Mouse (Mus musculus) neural tube, embryonic 11.5 days (tissue): ENCODE measurements at regions not wholly inside any gene's neighbourhood (a gene's known extent, or its start where the extent isn't known, plus 50 kb on each side); places are given as distances from the start of the nearest gene placed in this dataset.

Source experiments
- ATAC-seq: fragments of 200-750 bp; cut with Nextera tagmentation; 2 replicates; pipeline ENCODE4 v1.8.0; 2017; ENCODE audit warnings: moderate number of reproducible peaks, mild to moderate bottlenecking, moderate TSS enrichment, moderate library complexity; ENCODE audit not compliant: insufficient read depth, low FRiP score, low TSS enrichment
- DNase-seq: peaks from one replicate; pipeline ENCODE4 v3.0.0-alpha.2; 2015; ENCODE audit warnings: low spot score
- H3K27ac ChIP-seq: fragments of 300-500 bp; sonication (generic); 2 replicates; pipeline ENCODE4 v1.5.1; 2014; ENCODE audit warnings: low read depth, mild to moderate bottlenecking, low read length
- H3K27me3 ChIP-seq: fragments of 300-500 bp; sonication (generic); 2 replicates; pipeline ENCODE4 v1.6.1; 2014; ENCODE audit warnings: mild to moderate bottlenecking, low read length, mixed read lengths; ENCODE audit not compliant: control insufficient read depth, insufficient read depth
- H3K36me3 ChIP-seq: fragments of 300-500 bp; sonication (generic); 2 replicates; pipeline ENCODE4 v1.6.1; 2014; ENCODE audit warnings: mild to moderate bottlenecking, low read length, moderate library complexity, mixed read lengths; ENCODE audit not compliant: control insufficient read depth, insufficient read depth
- H3K4me1 ChIP-seq: fragments of 300-500 bp; sonication (generic); 2 replicates; pipeline ENCODE4 v1.6.1; 2014; ENCODE audit warnings: low read length, mixed read lengths; ENCODE audit not compliant: control insufficient read depth, insufficient read depth
- H3K4me2 ChIP-seq: fragments of 300-500 bp; sonication (generic); 2 replicates; pipeline ENCODE4 v1.6.1; 2014; ENCODE audit warnings: low read depth, mild to moderate bottlenecking, moderate library complexity
- H3K4me3 ChIP-seq: fragments of 300-500 bp; sonication (generic); 2 replicates; pipeline ENCODE4 v1.5.1; 2014; ENCODE audit warnings: low read depth, low read length
- H3K9ac ChIP-seq: fragments of 300-500 bp; sonication (generic); 2 replicates; pipeline ENCODE4 v1.6.1; 2014; ENCODE audit warnings: mild to moderate bottlenecking, low read length
- H3K9me3 ChIP-seq: fragments of 300-500 bp; sonication (generic); 2 replicates; pipeline ENCODE4 v1.6.1; 2016; ENCODE audit warnings: low read length; ENCODE audit not compliant: control insufficient read depth
- WGBS: fragments of 180-500 bp; shearing (Covaris S2); extraction: QIAGEN DNeasy Blood & Tissue Kit; methylation state at CpG from one replicate; pipeline ENCODE4 v1.1.7; 2014; 5-methylcytosine and 5-hydroxymethylcytosine counted together

DNA sequence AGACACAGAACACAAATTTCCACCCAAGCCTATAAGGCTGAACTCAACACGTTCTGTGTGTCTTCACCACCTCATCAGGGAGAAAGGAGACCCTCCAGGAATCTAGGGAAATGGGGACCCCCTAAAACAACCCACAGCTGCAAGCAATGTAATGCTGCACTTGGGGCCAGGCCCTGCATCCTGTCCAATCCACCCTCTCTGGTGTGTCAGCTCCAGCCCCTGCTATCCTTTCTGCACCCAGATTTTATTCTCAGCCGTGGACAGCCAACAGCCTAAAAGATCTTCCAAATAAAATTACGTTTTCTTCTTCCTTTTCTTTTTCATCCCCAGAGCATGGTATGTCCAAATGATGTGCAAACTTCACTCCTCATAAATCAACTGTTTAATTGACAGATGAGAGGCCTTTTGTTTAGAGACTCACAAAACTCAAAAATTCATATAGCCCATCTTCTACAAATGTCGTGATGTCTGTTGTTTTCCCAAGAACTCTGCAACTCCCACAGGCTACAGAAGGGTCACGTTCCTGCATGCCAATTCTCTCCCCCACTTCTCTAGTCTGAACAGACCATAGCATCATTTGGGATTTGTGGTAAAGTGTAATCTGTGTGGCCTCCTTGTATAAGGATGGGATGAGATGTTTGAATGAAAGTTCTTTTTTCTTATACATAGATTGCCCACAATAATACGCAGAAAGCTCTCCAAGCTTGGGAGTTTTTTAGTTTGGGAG lies 142.0 kb upstream of the Igf1 start:
- H3K27me3 ChIP-seq: no peaks in the 10 kb centered on the region
- DNase-seq: no peak
- H3K4me2 ChIP-seq: no peak overlapping the region
- no peaks in the 10 kb centered on the region for H3K9me3 ChIP-seq
- no peaks in the 10 kb centered on the region for H3K36me3 ChIP-seq
- no peak overlapping the region for H3K4me3 ChIP-seq
- WGBS: 84% methylated on average over 6 of the region's 6 CpGs
- ATAC-seq: no peak
- H3K4me1 ChIP-seq: no peaks in the 10 kb centered on the region
- H3K9ac ChIP-seq: no peak overlapping the region
- no peak overlapping the region for H3K27ac ChIP-seq

DNA sequence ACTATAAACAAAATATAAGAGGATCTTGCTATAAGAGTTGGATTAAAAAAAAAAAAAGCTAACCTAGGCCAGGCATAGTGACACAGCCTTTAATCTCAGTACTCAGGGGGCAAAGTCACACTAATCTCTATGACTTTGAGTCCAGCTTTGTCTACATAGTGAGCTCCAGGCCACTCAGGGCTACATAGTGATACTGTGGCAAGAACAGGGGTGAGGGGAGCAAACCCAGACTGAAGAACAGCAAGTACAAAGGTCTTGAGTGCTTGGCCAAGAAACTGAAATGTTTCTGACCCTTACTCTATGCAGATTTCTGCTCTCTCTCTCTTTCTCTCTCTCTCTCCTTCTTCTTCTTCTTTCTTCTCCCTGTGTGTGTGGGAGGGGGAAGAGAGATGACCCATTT lies 140.9 kb upstream of the Igf1 start:
- no peak overlapping the region for H3K27ac ChIP-seq
- no peaks in the 10 kb centered on the region for H3K36me3 ChIP-seq
- DNase-seq (no peak), ATAC-seq (no peak)
- no peak overlapping the region for H3K9ac ChIP-seq
- H3K4me2 ChIP-seq: no peak overlapping the region
- no peaks in the 10 kb centered on the region for H3K27me3 ChIP-seq
- H3K9me3 ChIP-seq: no peaks in the 10 kb centered on the region
- no peak overlapping the region for H3K4me3 ChIP-seq
- H3K4me1 ChIP-seq: no peaks in the 10 kb centered on the region

DNA sequence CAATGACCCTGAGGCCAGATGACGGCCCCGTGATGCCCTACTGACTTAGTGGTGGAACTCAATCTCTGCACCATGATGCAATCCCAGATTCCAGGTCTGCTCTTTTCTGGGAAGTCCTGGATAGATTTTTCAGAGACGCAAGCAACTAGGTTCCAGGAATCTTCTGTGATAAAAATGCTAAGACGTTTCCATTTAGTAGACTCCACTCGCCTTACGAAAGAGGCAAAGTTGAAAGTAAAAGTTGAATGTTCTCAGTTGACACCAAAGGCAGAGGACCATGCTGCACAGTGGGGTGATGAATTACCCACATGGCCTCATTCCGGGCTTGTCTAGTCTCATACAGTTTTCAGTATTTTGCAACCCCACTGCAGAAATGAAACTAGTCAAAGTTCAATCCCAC lies 139.6 kb upstream of the Igf1 start:
- no peak overlapping the region for H3K27ac ChIP-seq
- H3K36me3 ChIP-seq: no peaks in the 10 kb centered on the region
- no peaks in the 10 kb centered on the region for H3K9me3 ChIP-seq
- no peak overlapping the region for H3K4me2 ChIP-seq
- no peak overlapping the region for H3K9ac ChIP-seq
- H3K4me1 ChIP-seq: no peaks in the 10 kb centered on the region
- WGBS: 94% methylated on average over 7 of the region's 7 CpGs
- no peak overlapping the region for H3K4me3 ChIP-seq
- no peak for DNase-seq
- no peak for ATAC-seq
- H3K27me3 ChIP-seq: no peaks in the 10 kb centered on the region

DNA sequence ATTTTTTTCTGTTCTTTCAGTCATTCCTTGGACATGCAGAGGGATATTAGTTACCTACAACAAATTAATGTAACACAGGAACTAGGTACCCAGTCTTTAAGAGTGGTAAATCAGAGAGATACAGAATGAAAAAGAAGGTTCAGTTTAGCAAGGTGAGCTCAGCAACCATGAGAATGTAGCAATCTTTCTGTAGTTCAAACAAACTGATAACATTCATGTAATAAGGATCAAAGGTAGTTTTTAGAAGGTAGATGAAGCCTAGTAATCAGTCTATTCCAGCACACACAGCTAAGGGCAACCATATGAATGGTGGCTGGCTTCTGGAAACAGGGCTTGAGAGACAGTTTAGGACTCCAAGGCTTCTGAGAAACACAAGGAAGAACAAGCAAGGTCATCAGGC lies 138.1 kb upstream of the Igf1 start:
- ATAC-seq: no peak
- no peaks in the 10 kb centered on the region for H3K4me1 ChIP-seq
- no peaks in the 10 kb centered on the region for H3K9me3 ChIP-seq
- no peak overlapping the region for H3K4me3 ChIP-seq
- H3K9ac ChIP-seq: no peak overlapping the region
- H3K4me2 ChIP-seq: no peak overlapping the region
- DNase-seq: no peak
- no peaks in the 10 kb centered on the region for H3K36me3 ChIP-seq
- H3K27ac ChIP-seq: no peak overlapping the region
- H3K27me3 ChIP-seq: no peaks in the 10 kb centered on the region

DNA sequence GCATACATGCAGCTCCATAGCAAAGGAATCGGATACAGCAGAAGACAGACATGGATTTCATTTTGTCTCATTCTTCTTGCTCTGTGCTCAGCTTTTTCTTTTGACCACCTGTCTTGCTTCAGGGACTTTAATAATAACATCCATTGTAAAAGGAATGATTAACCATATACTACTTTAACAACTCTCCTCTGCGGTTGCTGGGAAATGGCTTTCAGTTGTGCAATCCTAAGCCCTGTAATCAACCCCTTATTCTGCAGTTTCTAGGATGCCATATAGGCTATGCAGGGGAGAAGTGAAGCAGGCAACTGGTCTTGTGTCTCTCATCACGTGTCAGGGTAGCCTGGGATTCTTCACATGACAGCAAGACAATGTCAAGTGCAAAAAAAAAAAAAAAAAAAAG lies 135.8 kb upstream of the Igf1 start:
- Histone ChIP-seq H3K4me1 (no peaks in the 10 kb centered on the region), H3K4me2 (no peak overlapping the region), H3K27me3 (no peaks in the 10 kb centered on the region), H3K27ac (no peak overlapping the region), H3K9ac (no peak overlapping the region), H3K4me3 (no peak overlapping the region), H3K9me3 (no peaks in the 10 kb centered on the region), H3K36me3 (no peaks in the 10 kb centered on the region)
- WGBS: 79% methylated on average over 3 of the region's 3 CpGs
- ATAC-seq: no peak
- DNase-seq: no peak

DNA sequence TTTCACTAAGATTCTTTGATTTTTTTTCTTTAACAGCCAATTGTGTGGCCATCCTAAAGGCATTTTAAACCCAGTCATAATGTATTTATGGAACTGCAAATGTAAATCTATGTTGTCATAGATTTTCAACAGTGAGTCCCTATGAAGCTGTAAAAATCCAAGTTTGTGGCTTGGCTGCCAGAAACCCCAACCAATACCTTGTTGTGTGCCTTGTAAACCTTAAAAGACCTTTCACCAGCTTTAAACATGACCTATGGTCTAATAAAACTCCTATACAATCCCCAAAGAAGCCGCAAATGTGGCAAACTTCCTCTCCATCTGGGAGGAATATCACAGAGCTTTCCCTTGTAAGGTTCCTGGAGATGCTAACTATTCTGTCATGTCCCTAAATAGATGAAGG lies 125.4 kb upstream of the Igf1 start:
- ATAC-seq (no peak), DNase-seq (no peak)
- WGBS: 92% methylated on average over 1 of the region's 1 CpGs
- Histone ChIP-seq H3K4me1 (no peaks in the 10 kb centered on the region), H3K36me3 (no peaks in the 10 kb centered on the region), H3K4me2 (no peak overlapping the region), H3K27me3 (no peaks in the 10 kb centered on the region), H3K9me3 (no peaks in the 10 kb centered on the region), H3K9ac (no peak overlapping the region), H3K27ac (no peak overlapping the region), H3K4me3 (no peak overlapping the region)

DNA sequence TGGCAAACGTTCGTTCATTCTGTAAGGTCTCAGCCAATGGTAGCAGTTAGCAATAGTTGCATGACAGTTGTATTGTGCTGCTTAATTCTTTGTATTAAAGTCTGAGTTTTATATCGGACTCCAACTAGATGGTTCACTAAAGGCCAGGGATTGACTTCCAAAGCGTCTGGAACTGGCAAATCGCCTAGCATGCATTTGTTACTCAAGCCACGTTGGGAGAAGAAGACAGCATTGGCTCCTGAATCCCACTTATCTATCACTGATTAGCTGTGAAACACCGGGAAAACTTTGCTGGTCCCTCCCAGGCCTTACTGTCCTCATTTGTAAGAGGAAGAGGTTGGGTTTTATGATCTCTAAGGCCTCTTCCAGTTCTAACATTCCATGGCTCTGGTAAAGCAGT lies 124.8 kb upstream of the Igf1 start:
- Histone ChIP-seq H3K9me3 (no peaks in the 10 kb centered on the region), H3K36me3 (no peaks in the 10 kb centered on the region), H3K4me1 (no peaks in the 10 kb centered on the region), H3K27me3 (no peaks in the 10 kb centered on the region), H3K4me2 (no peak overlapping the region), H3K4me3 (no peak overlapping the region), H3K9ac (no peak overlapping the region), H3K27ac (no peak overlapping the region)
- 72% methylated on average over 7 of the region's 7 CpGs for WGBS
- DNase-seq (no peak), ATAC-seq (no peak)

DNA sequence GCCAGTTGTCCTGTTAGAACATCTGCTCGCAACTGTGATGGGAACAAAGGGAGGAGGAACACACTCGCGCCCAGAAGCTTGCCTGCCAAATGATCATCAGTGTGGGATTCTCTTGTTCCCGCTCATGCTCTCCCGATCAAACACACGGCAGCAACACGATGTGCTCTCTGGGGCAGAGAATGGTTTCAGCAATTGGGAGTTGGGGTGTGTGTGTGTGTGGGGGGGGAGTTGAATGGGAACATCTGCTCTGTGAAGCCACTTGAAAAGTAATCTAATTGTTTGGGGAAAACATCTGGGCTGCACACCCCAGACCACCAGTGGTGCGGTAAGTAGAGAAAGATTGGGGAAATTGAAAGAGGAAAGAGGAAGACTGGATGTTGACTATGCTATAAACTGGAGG lies 117.7 kb upstream of the Igf1 start:
- Histone ChIP-seq H3K4me3 (no peak overlapping the region), H3K9me3 (no peaks in the 10 kb centered on the region), H3K27me3 (no peaks in the 10 kb centered on the region), H3K9ac (no peak overlapping the region), H3K36me3 (no peaks in the 10 kb centered on the region), H3K4me2 (no peak overlapping the region), H3K27ac (no peak overlapping the region), H3K4me1 (no peaks in the 10 kb centered on the region)
- DNase-seq (no peak), ATAC-seq (no peak)
- 73% methylated on average over 8 of the region's 8 CpGs for WGBS

DNA sequence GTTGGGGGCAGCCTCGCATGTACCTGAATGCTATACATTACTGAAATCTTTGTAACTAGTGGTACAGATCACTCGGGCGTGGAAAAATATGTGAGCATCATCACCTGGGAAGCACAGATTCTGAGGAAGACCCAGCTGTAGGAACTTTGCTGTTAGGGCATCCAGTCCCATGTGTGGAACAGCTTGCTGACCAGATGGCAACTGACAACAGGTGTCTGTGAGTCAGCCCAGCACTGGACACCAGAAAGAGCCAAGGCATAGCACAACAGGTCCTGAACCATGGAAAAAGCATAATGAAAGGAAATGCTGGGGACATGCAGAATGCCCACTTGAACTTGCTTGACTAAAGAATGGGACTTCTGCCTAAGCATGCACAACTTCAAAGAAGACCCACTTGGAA lies 115.3 kb upstream of the Igf1 start:
- H3K36me3 ChIP-seq: no peaks in the 10 kb centered on the region
- no peak for ATAC-seq
- no peak overlapping the region for H3K4me3 ChIP-seq
- WGBS: 86% methylated on average over 3 of the region's 3 CpGs
- H3K27me3 ChIP-seq: no peaks in the 10 kb centered on the region
- no peak overlapping the region for H3K27ac ChIP-seq
- no peaks in the 10 kb centered on the region for H3K4me1 ChIP-seq
- no peak for DNase-seq
- H3K4me2 ChIP-seq: no peak overlapping the region
- no peaks in the 10 kb centered on the region for H3K9me3 ChIP-seq
- no peak overlapping the region for H3K9ac ChIP-seq
